Mouse (Mus musculus): ENCODE data around the gene Ssc4d. TPM values are rescaled to one million over a fixed set of nuclear protein-coding genes. Genes with fewer than 3 reads are reported as not detected.

Ssc4d gene
- 3.9 TPM in 2 replicates for polyA plus RNA-seq (2015; fragmentation: Nextera tagmentation; extraction: Ambion mirVana)

DNA sequence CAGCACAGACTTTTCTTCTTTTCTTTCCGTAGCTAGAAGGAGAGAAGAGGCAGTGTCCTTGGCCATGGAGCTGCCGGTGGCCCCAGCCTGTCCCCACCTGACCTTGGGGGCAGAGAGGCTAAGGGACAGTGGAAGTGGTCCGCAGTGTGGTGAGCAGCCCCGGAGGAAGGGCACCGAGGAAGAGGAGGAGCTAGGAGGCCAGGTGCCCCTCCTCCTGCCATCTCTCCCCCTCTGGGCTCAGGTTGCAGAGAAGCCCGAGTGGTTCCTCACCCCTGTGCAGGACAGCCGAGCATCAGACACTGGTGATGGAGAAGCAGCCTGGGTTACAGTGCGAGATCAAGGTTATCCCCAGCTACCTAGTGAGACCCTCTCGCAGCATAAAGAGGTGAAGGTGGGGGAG, at the start of gene Ssc4d:
Ssc4d (minus strand) TSS at position 167 of the 400 bp plus-strand sequence.
- no peak within 1 kb of the TSS for H3K27ac ChIP-seq
- peak within 1 kb of the TSS; percentile 48 for H3K4me2 ChIP-seq
- no peaks in the 10 kb centered on the region for H3K27me3 ChIP-seq
- H3K36me3 ChIP-seq, result no peaks in the 10 kb centered on the region
- peak within 1 kb of the TSS; percentile 31 for H3K4me3 ChIP-seq
- peak within 1 kb of the TSS; percentile 64 for H3K9ac ChIP-seq
- no peak for ATAC-seq (ENCODE audit: insufficient number of reproducible peaks, insufficient read depth, low FRiP score, low TSS enrichment, low read depth)
- peaks cover 4% of the 10 kb centered on the region; the same call in 1 of the 2 replicates for H3K4me1 ChIP-seq
- WGBS, result 11% methylated on average over 9 of the region's 9 CpGs
- no peaks in the 10 kb centered on the region for H3K9me3 ChIP-seq

DNA sequence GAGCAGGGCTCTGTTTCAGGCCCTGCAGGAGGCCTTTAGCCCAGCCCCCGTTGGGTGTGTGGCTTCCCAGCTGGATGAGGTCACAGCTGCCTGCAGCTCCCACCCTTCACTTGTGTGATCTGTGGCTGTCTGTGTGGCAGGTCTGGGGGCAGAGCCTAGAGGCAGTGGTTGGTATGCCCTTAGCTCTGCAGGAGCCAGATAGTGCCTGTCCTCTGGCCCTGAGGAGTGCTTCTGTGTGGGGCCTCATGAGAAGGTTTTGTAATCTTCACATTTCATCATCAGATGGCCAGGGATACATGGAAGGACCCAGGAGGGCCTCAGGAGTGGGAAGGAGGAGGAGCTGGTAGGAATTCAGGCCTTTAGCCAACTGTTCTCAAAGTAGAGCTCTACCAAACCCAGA, 45.6 kb upstream of the Ssc4d start:
- Histone ChIP-seq H3K9ac (no peak overlapping the region), H3K9me3 (no peaks in the 10 kb centered on the region), H3K4me1 (peaks cover 29% of the 10 kb centered on the region), H3K27ac (no peak overlapping the region), H3K36me3 (peaks cover 39% of the 10 kb centered on the region), H3K4me3 (no peak overlapping the region), H3K4me2 (no peak overlapping the region), H3K27me3 (no peaks in the 10 kb centered on the region)
- no peak for ATAC-seq (ENCODE audit: insufficient number of reproducible peaks, insufficient read depth, low FRiP score, low TSS enrichment, low read depth)
- WGBS, result 32% methylated on average over 1 of the region's 1 CpGs

- Histone ChIP-seq H3K4me2 (no peak overlapping the region), H3K9me3 (no peaks in the 10 kb centered on the region), H3K27ac (no peak overlapping the region), H3K27me3 (no peaks in the 10 kb centered on the region), H3K4me3 (no peak overlapping the region), H3K9ac (no peak overlapping the region), H3K4me1 (peaks cover 32% of the 10 kb centered on the region), H3K36me3 (peaks cover 43% of the 10 kb centered on the region)
- 79% methylated on average over 2 of the region's 2 CpGs for WGBS
- no peak for ATAC-seq (ENCODE audit: insufficient number of reproducible peaks, insufficient read depth, low FRiP score, low TSS enrichment, low read depth)
Observed at GRCm38 (mm10) chr5:136018726-136019125, 44.4 kb upstream of the Ssc4d start.

DNA sequence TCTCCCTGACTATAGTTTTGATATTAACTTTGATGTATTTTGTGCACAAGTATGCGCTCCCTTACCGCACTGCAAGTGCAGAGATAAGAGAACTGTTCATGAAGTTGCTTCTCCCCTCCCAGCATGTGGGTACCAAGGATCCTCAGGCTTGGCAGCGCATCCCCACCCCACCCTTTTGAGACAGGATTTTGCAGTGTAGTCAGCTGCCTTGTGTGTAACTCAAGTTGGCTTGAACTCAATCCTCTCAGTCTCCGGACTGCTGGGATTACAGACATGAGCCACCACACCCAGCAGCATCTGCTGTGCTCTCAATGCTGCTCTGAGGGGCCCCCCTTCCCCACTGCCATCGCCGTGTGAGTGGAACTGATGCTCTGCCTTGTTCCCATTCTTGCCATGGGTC, 42.9 kb upstream of the Ssc4d start:
- Histone ChIP-seq H3K9ac (no peak overlapping the region), H3K4me1 (peaks cover 32% of the 10 kb centered on the region), H3K4me2 (no peak overlapping the region), H3K4me3 (no peak overlapping the region), H3K27ac (peak overlapping the region; percentile 5; the same call in 1 of the 2 replicates), H3K27me3 (no peaks in the 10 kb centered on the region), H3K9me3 (no peaks in the 10 kb centered on the region), H3K36me3 (peaks cover 54% of the 10 kb centered on the region)
- no peak for ATAC-seq (ENCODE audit: insufficient number of reproducible peaks, insufficient read depth, low FRiP score, low TSS enrichment, low read depth)
- WGBS, result 86% methylated on average over 6 of the region's 6 CpGs

GRCm38 (mm10) chr5:136016014-136016876, 41.9 kb upstream of the Ssc4d start:
- H3K9me3 ChIP-seq, result no peaks in the 10 kb centered on the region
- H3K4me2 ChIP-seq, result no peak overlapping the region
- no peak overlapping the region for H3K4me3 ChIP-seq
- ATAC-seq (ENCODE audit: insufficient number of reproducible peaks, insufficient read depth, low FRiP score, low TSS enrichment, low read depth), result peak; percentile 50; the same call in 1 of the 2 replicates
- H3K9ac ChIP-seq, result 0 out of 2 replicates have a peak overlapping the region, but pooled peaks have one; percentile 49
- H3K36me3 ChIP-seq, result peaks cover 55% of the 10 kb centered on the region
- WGBS, result 56% methylated on average over 10 of the region's 10 CpGs
- peaks cover 32% of the 10 kb centered on the region for H3K4me1 ChIP-seq
- peak overlapping the region; percentile 82 for H3K27ac ChIP-seq
- no peaks in the 10 kb centered on the region for H3K27me3 ChIP-seq

GRCm38 (mm10) chr5:136015586-136015985, 41.3 kb upstream of the Ssc4d start:
- Histone ChIP-seq H3K4me3 (no peak overlapping the region), H3K4me2 (no peak overlapping the region), H3K27me3 (no peaks in the 10 kb centered on the region), H3K27ac (peak overlapping the region; percentile 82), H3K9me3 (no peaks in the 10 kb centered on the region), H3K9ac (0 out of 2 replicates have a peak overlapping the region, but pooled peaks have one; percentile 47), H3K36me3 (peaks cover 55% of the 10 kb centered on the region), H3K4me1 (peaks cover 32% of the 10 kb centered on the region)
- ATAC-seq (ENCODE audit: insufficient number of reproducible peaks, insufficient read depth, low FRiP score, low TSS enrichment, low read depth), result no peak
- WGBS, result 80% methylated on average over 10 of the region's 10 CpGs

- H3K36me3 ChIP-seq, result peaks cover 55% of the 10 kb centered on the region
- no peak overlapping the region for H3K4me3 ChIP-seq
- no peaks in the 10 kb centered on the region for H3K9me3 ChIP-seq
- ATAC-seq (ENCODE audit: insufficient number of reproducible peaks, insufficient read depth, low FRiP score, low TSS enrichment, low read depth), result no peak
- 88% methylated on average over 10 of the region's 10 CpGs for WGBS
- no peaks in the 10 kb centered on the region for H3K27me3 ChIP-seq
- H3K27ac ChIP-seq, result peak overlapping the region; percentile 82
- 0 out of 2 replicates have a peak overlapping the region, but pooled peaks have one; percentile 44 for H3K9ac ChIP-seq
- H3K4me2 ChIP-seq, result no peak overlapping the region
- peaks cover 31% of the 10 kb centered on the region for H3K4me1 ChIP-seq
Observed at GRCm38 (mm10) chr5:136014877-136015276, 40.5 kb upstream of the Ssc4d start.

DNA sequence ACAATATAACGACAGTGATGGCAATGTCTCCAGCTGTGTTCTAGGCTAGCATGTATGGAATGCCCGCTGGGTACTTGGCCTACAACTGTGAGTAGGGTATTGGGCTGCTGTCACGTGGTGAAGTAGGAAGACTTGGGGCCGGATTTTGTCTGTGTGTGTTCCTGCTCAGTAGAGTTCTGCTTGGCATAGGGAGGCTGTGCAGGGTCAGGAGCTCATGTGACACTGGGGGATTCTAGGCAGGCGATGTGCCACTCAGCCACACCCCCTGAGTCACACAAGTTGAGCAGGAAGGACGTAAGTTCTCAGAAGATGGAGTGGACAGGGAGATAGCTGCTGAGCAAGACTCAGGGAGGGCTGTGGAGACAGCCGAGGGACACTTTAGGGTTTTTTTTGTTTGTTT, 33.4 kb upstream of the Ssc4d start:
- 77% methylated on average over 7 of the region's 7 CpGs for WGBS

GRCm38 (mm10) chr5:136004537-136004936, 30.2 kb upstream of the Ssc4d start:
- peaks cover 28% of the 10 kb centered on the region for H3K36me3 ChIP-seq
- H3K27ac ChIP-seq, result no peak overlapping the region
- no peak overlapping the region for H3K4me2 ChIP-seq
- WGBS, result 67% methylated on average over 4 of the region's 4 CpGs
- no peaks in the 10 kb centered on the region for H3K27me3 ChIP-seq
- H3K4me3 ChIP-seq, result no peak overlapping the region
- H3K9me3 ChIP-seq, result no peaks in the 10 kb centered on the region
- H3K4me1 ChIP-seq, result peaks cover 23% of the 10 kb centered on the region
- H3K9ac ChIP-seq, result no peak overlapping the region
- no peak for ATAC-seq (ENCODE audit: insufficient number of reproducible peaks, insufficient read depth, low FRiP score, low TSS enrichment, low read depth)

More for the DNA sequence above, 33.4 kb upstream of the Ssc4d start:
- no peak overlapping the region for H3K27ac ChIP-seq
- no peak for ATAC-seq (ENCODE audit: insufficient number of reproducible peaks, insufficient read depth, low FRiP score, low TSS enrichment, low read depth)
- H3K4me1 ChIP-seq, result peaks cover 17% of the 10 kb centered on the region
- H3K27me3 ChIP-seq, result no peaks in the 10 kb centered on the region
- H3K36me3 ChIP-seq, result peaks cover 33% of the 10 kb centered on the region
- H3K9ac ChIP-seq, result no peak overlapping the region
- no peaks in the 10 kb centered on the region for H3K9me3 ChIP-seq
- no peak overlapping the region for H3K4me2 ChIP-seq
- no peak overlapping the region for H3K4me3 ChIP-seq

DNA sequence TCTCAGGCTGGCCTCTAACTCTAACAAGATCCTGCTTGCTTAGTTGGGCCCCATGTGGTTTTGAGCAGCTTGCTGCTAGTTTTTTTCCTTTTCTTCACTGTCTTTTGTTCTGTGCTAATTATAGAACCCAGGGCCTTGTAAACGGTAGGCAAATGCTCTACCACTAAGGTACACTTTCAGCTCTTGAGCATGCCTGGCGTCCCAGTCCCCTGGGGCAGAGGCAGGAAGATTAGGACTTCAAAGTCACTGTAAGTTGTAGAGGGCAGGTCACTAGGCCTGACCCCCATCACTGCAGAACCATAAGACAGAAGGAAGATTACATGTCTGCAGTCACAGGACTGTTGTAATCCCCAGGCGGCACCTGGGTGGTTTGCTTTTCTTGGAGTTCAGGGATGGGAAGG, 28.4 kb upstream of the Ssc4d start:
- Histone ChIP-seq H3K4me1 (peaks cover 23% of the 10 kb centered on the region), H3K27me3 (no peaks in the 10 kb centered on the region), H3K9ac (no peak overlapping the region), H3K36me3 (peaks cover 42% of the 10 kb centered on the region), H3K9me3 (no peaks in the 10 kb centered on the region), H3K4me3 (no peak overlapping the region), H3K27ac (peak overlapping the region; percentile 44; the same call in 1 of the 2 replicates), H3K4me2 (no peak overlapping the region)
- 21% methylated on average over 3 of the region's 3 CpGs for WGBS
- ATAC-seq (ENCODE audit: insufficient number of reproducible peaks, insufficient read depth, low FRiP score, low TSS enrichment, low read depth), result no peak

- Histone ChIP-seq H3K27ac (peak overlapping the region; percentile 44; the same call in 1 of the 2 replicates), H3K36me3 (peaks cover 46% of the 10 kb centered on the region)
- ATAC-seq (ENCODE audit: insufficient number of reproducible peaks, insufficient read depth, low FRiP score, low TSS enrichment, low read depth), result no peak
Observed at GRCm38 (mm10) chr5:136002325-136002724, 28.0 kb upstream of the Ssc4d start.

GRCm38 (mm10) chr5:136001222-136001621, 26.9 kb upstream of the Ssc4d start:
- Histone ChIP-seq H3K4me1 (peaks cover 23% of the 10 kb centered on the region), H3K9ac (no peak overlapping the region), H3K4me2 (no peak overlapping the region), H3K27ac (no peak overlapping the region), H3K27me3 (no peaks in the 10 kb centered on the region), H3K9me3 (no peaks in the 10 kb centered on the region), H3K36me3 (peaks cover 56% of the 10 kb centered on the region), H3K4me3 (no peak overlapping the region)
- 99% methylated on average over 6 of the region's 6 CpGs for WGBS
- no peak for ATAC-seq (ENCODE audit: insufficient number of reproducible peaks, insufficient read depth, low FRiP score, low TSS enrichment, low read depth)

More at GRCm38 (mm10) chr5:136002325-136002724, 28.0 kb upstream of the Ssc4d start:
- 54% methylated on average over 2 of the region's 2 CpGs for WGBS
- Histone ChIP-seq H3K9me3 (no peaks in the 10 kb centered on the region), H3K27me3 (no peaks in the 10 kb centered on the region), H3K4me2 (no peak overlapping the region), H3K4me1 (peaks cover 23% of the 10 kb centered on the region), H3K9ac (no peak overlapping the region), H3K4me3 (no peak overlapping the region)

All from embryonic facial prominence, embryonic 13.5 days (tissue).